Comparison of ENCODE assay signal across 13 mouse cellular contexts in genomic region chr8:91349816-91350215, GRCm38 (mm10).
"Had no signal": no experiment of that assay in that cellular context is flagged by ENCODE, and none has a peak within 500 bp of the region (broad histone marks: within the 10 kb centered on the region; RNA-seq: fewer than 3 reads in every experiment).

No protein-coding gene starts in this region.

- H3K9ac ChIP-seq: lung, embryonic 15.5 days; midbrain, embryonic 13.5 days; midbrain, embryonic 15.5 days; neural tube, embryonic 12.5 days; stomach, embryonic 15.5 days had no signal

- H3K4me3 ChIP-seq: lung, embryonic 15.5 days; megakaryocyte, embryonic 14.5 days; midbrain, embryonic 13.5 days; midbrain, embryonic 15.5 days; neural tube, embryonic 12.5 days; stomach, embryonic 15.5 days had no signal

- DNase-seq: lung, adult 2 months; lung, postnatal 14 days; right cerebral cortex, postnatal 14 days; thymus, adult 2 months; thymus, postnatal 25 days; thymus, postnatal 4 days had no signal

- H3K36me3 ChIP-seq: midbrain, embryonic 15.5 days; neural tube, embryonic 12.5 days; stomach, embryonic 15.5 days had no signal

- H3K27ac ChIP-seq: lung, embryonic 15.5 days; macrophage; midbrain, embryonic 13.5 days; midbrain, embryonic 15.5 days; neural tube, embryonic 12.5 days; stomach, embryonic 15.5 days had no signal

- H3K27me3 ChIP-seq: lung, embryonic 15.5 days; megakaryocyte, embryonic 14.5 days; midbrain, embryonic 13.5 days; midbrain, embryonic 15.5 days; neural tube, embryonic 12.5 days; stomach, embryonic 15.5 days had no signal
